Mouse (Mus musculus): Measurements from ENCODE around the gene Fbxw11.

- TF ChIP-seq E2F4 (IDR thresholded peaks at IDR 0.05; ENCODE audit: insufficient read depth) (no peak), POLR2AphosphoS2 (IDR thresholded peaks at IDR 0.05; ENCODE audit: insufficient read length, low read depth) (no peak), TCF12 (IDR thresholded peaks at IDR 0.05; ENCODE audit: insufficient read depth, poor library complexity, severe bottlenecking) (no peak), USF1 (IDR thresholded peaks at IDR 0.05; ENCODE audit: low read depth) (no peak), TCF3 (IDR thresholded peaks at IDR 0.05; ENCODE audit: insufficient read length, low read depth) (no peak), POLR2A (IDR thresholded peaks at IDR 0.05; ENCODE audit: insufficient read length, low read depth) (no peak), MAX (IDR thresholded peaks at IDR 0.05; ENCODE audit: low read depth) (no peak), CEBPB (IDR thresholded peaks at IDR 0.05; ENCODE audit: insufficient read depth, poor library complexity, severe bottlenecking) (no peak), MYOG (IDR thresholded peaks at IDR 0.05; ENCODE audit: control insufficient read depth in 1 of 3, insufficient read depth in 1 of 3, insufficient read length in 2 of 3, low read depth in 2 of 3) (no peak), REST (IDR thresholded peaks at IDR 0.05; ENCODE audit: insufficient read depth, insufficient read length) (no peak), SRF (IDR thresholded peaks at IDR 0.05; ENCODE audit: control insufficient read depth, insufficient read length, low read depth) (no peak)
Observed at GRCm38 (mm10) chr11:32662082-32662656, 19.6 kb downstream of the Fbxw11 start.
